Mouse (Mus musculus) liver, postnatal 0 days (tissue): ENCODE data around the gene Bend3.

Experiments
- CTCF ChIP-seq: sonication (generic); IDR thresholded peaks from 2 replicates; pipeline ENCODE4 v1.5.1; 2016; ENCODE audit warnings: antibody characterized with exemption, low read depth
- EP300 ChIP-seq: IDR thresholded peaks from 2 replicates; pipeline ENCODE4 v1.6.1; 2016; ENCODE audit warnings: antibody characterized with exemption, low read depth, mild to moderate bottlenecking

GRCm38 (mm10) chr10:43485751-43486268 is 7.2 kb downstream of the Bend3 start:
- TF ChIP-seq EP300 (no peak), CTCF (no peak)
